Mouse (Mus musculus): Measurements from ENCODE around the gene Nlrx1.
"Not testable (repeated sequence)": the region's sequence is repeated elsewhere in the genome, so short reads cannot be mapped to it uniquely, and the experiment has no call there.

The Nlrx1 gene

DNA sequence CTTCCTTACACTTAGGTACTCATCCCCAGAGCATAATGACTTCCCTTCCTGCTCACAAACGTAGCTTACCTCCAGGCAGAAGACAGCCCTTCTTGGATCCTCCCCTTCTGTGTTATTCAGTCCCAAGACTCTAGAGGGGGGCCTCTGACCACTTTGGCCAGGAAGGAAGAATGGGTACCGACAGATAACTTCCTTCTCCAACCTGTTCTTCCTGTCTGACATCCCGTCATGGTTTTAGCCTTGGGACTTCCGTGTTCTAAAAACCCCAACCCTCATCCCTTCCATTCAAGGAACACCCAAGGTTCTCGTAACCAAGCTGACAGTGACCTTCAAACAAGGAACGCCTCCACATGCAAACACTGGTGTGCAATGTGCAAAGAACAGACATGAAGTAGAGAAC is at the start of gene Nlrx1:
Gene Nlrx1, minus strand, starts transcription at position 168 of the 400 bp plus-strand sequence.
- peak; percentile 48 for DNase-seq (ENCODE audit: low spot score)

DNA sequence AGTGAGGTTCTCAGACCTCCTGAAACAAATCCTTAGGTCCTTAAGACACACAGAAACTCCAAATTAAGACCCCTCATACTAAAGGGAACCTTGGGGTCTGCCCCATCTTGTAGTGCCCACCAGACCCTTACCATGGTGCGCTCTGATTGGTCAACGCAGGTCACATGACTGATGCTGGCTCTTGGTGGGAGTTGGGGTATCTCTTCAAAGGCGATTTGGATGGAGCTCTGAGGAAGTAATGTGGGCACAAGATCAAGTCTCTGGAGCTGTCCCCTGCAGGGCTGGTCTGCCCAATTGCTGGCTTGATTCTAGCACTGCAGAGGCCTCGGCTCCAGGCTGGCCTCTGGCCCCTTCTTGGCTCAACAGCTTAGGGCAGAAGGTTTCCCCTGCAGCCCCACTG is 49.1 kb upstream of the Nlrx1 start:
- DNase-seq (ENCODE audit: low spot score) = no peak

DNA sequence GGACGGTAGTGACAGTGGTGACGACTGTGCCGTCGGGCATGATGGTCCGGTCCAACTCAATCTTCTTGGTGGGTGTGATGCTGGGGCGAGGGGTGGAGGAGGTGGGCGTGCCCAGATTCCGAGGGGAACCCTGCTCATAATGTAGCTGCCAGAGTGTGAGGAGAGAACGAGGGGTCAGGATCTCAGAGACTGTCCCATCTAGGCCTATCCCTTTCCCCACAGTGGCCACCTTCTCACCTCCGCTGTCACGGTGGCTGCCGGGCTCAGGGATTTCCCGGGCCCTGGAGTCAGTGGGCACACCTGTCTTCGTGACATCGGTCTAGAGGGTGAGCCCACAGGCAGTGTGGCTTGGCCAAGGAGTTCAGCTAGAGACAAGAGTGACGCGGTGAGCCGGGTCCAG is 46.5 kb upstream of the Nlrx1 start:
- DNase-seq (ENCODE audit: low spot score) = no peak

DNA sequence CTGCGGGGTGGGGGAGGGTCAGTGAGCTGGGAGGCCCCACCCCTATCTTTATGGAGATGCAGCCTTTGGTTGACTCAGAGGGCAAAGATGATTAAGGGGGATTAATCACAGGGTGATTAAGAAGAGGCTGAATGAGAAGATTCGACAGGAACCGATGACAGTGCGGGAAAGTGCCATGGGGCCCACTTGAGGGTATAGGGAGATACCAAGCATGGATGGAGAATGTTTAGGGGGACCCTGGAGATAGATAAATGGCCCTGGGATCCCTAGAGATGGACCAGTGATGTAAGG is 45.8 kb upstream of the Nlrx1 start:
- no peak for DNase-seq (ENCODE audit: low spot score)

DNA sequence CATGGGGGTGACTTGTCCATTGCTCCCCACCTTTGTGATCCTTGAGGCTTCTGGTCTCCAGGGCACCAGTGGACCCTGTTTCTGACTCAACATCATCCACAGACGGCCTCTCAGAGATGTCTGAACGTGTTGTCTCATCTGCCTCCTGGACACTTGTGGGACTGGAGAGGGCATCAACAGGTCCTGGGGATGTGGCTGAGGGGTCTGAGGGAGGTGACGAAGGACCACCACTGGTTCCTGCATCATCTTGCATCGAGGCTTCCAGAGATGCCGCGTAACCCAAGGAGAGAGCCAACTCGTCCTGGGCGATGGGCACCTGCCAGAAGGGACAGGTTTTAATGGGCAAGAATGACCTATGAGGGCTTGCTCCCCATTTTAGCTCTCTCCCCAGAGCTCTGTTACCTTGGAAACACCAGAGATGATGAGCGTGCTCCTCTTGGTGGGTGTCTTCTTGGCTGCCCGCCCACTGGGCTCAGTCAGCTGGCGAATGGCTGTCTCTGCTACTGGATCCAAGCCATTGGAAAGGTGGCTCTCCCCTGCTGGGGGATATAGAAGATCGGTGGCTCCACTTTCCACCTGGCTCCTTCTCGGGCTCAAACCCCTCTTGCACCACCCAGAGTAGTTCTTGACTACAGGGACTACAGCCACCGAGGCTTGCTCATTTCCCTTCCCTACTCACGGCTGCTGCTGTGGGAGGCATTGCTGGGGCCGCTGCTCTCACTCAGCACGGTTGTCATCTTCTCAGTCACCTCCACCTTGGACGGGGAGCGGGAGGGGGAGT is 45.3 kb upstream of the Nlrx1 start:
- no peak for DNase-seq (ENCODE audit: low spot score)

DNA sequence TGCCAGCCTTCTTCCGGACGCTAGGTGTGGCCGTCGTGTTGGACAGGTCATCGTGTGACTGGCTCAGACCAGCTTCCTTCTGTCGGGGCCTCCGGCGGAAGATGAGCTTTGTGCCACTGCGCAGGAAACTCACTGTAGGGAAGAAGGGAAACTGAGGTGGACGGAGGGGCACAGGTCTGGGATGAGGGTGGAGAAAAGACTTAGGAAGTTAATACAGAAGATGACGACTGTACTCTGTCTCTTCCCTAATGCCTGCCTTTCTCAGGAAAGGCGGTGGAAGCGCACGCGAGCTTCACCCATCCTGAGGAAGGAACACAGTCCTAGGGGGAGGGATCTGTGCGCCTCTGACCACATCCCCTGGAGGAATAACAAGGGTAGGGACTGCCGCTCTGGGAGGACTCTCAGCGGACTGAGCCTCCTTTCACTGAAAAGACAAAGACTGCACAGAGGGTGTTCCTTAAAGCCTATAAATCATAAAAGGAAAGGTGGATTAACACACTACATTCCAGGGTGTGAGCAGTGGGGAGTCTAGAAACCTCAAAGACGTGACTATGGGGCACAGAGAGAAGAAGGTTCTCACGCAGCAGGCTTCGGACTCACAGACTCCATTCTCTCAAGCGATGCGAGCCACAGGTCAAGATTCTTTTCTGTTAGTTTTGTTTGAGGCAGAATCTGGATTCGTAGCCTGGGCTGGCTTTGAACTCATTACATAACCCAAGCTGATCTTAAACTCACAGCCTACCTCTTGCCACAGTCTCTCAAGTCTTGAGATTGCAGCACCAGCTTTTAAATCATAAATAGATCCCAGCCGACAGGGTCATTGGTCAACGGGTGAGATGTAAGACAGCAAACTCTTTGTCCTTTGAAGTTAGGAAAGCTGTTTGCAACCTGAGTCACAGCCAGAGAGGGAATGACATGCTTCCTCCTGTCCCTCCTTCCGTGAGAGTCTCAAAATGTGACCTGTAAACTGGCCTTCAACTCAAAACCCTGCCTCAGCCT is 43.0 kb upstream of the Nlrx1 start:
- peak; percentile 60 for DNase-seq (ENCODE audit: low spot score)

DNA sequence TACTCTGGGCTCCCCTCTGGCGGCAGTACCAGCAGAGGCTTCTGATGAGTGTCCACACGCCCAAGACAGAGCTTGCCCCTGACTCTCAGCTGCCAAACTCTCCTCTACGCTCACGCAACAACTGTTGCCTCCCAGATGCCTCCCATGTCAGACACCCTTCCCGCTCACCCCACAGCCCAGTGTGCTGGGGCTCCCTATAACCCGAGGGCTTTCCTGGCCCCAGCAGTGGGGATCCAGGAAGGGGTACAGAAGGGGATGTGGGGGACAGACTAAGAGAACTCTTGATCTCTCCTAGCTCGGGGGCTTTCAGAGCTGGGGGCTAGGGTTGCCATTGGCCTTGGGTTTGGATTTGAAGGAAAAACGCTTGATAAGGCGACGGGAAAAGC is 42.3 kb upstream of the Nlrx1 start:
- no peak for DNase-seq (ENCODE audit: low spot score)

DNA sequence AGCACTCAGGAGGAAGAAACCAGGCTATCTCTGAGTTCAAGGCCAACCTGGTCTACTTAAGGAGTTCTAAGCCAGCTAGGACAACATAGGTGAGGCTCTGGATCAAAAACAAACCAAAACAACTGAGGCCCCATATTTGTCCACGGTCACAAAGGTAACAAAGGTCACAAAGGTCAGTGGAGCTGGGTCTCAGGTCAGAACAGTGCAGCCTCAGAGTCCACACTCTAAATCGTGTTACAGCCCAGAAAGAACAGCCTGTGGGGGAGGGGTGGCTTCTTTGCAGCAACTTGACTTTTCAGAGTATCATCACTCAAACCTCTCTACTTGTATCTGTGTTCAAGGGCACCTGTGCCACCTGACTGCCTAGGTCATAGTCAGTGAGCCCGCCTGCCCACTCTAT is 41.4 kb upstream of the Nlrx1 start:
- DNase-seq (ENCODE audit: low spot score) = no peak

DNA sequence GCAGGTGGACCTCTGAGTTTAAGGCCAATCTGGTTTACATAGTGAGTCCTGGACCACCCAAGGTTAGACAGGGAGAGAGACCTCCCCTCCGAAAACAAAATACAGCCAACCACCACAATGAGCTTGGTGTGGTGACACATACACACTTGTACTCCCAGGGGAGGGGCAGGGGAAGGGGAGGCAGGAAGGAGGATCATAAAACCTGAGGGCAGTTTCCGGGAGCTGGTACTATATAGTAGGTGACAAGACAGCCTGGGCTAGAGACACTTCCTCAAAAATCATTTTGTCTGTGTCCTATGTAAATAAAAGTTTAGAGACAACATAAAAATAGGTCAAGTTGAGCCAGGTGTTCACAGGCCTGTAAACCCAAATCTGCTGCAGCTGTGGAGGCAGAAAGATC is 38.8 kb upstream of the Nlrx1 start:
- no peak for DNase-seq (ENCODE audit: low spot score)

DNA sequence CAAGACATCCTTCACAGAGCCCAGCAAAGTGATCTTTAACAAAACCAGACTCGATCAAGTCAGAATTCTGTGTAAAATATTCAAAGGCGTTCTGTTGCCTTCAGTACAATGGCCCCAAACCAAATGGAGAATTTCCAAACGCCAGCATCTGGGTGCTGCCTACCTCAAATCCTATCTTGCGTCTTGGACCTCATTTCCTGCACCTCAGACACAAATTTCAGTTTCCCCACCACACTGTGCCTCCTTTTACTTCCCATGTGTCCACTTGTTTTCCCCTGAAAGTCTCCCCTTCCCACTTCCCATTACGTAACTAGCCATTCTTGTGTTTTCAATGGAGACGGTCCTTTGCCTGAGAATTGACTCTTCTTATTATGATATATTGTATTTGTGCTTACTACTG is 38.1 kb upstream of the Nlrx1 start:
- no peak for DNase-seq (ENCODE audit: low spot score)

DNA sequence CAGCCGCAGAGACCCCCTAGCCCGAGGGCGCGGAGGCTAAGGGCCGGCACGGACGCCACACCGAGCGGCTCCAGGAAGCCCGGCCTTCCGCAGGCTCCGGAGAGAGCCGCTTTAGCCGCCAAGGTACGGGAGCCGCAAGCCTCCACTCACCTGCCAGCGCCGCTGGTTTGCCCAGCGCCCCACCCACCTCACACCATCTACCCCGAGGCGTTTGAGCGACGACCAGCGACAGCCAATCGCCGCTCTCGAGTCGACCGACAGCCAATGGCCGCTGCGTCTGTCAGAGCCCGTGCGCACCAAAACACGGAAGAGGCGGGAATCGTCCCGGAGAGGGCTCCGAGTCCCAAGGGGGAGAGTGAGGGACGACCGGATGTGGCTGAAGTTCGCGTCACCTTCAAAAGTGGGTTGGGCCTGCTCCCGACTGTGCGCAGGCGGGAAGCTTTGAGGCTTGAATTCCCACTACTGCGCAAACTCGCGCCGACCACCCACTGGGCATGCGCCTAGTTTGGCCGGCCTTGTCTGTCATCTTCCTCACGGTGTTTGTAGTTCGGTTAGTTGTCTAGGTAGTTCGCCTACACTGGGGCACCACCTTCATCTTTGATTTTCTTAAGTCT is 37.2 kb upstream of the Nlrx1 start, which contains the start of gene Hinfp:
Gene Hinfp, minus strand, starts transcription at position 206 of the 614 bp plus-strand sequence.
- peak; percentile 100 for DNase-seq (ENCODE audit: low spot score)

DNA sequence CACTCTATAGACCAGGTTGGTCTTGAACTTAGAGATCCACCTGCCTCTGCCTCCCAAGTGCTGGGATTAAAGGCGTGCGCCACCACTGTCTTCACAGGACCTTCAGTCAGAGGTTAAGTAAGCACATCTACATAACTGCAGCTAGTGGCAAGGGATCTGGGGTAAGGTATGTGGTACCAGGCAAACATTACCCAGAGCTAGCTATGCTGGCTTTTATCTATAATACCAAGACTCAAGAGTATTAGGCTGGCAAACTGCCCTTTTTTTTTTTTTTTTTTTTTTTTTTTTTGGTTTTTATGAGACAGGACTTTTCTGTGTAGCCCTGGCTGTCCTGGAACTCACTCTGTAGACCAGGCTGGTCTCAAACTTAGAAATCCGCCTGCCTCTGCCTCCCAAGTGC is 31.6 kb upstream of the Nlrx1 start:
- not testable (repeated sequence) for DNase-seq (ENCODE audit: low spot score)

DNA sequence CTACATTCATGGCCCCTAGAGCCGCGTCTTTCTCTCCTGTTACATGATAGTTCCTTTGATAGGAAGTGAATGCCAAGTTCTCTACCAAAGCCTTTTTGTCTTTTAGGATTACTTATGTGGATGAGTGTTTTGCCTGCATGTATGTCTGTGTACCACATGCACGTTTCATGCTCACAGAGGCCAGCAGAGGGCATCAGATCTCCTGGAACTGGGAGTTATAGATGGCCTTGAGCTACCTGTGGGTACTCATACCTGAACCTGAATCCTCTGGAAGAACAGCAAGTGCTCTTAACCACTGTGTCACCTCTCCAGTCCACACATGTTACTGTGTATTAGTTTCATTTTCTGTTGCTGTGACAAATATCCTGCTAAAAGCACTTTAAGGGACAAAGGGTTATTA is 24.1 kb upstream of the Nlrx1 start:
- DNase-seq (ENCODE audit: low spot score) = peak; percentile 61

DNA sequence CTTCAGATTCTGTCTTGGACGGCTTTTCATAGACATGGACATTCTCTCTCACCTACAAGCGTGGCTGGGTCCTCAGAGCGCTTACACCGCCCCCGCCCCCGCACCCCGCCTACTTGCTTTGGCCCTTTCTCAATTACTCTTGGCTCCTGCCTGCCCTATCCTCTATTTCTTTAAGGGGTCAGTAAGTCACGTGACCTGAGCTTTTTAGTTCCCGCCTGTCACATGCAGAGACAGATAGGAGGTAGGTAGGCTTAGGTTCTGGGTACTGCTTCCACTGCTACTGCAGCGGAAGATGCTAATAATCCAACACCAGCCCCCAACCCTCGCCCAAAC is 20.5 kb upstream of the Nlrx1 start:
- DNase-seq (ENCODE audit: low spot score) = no peak

DNA sequence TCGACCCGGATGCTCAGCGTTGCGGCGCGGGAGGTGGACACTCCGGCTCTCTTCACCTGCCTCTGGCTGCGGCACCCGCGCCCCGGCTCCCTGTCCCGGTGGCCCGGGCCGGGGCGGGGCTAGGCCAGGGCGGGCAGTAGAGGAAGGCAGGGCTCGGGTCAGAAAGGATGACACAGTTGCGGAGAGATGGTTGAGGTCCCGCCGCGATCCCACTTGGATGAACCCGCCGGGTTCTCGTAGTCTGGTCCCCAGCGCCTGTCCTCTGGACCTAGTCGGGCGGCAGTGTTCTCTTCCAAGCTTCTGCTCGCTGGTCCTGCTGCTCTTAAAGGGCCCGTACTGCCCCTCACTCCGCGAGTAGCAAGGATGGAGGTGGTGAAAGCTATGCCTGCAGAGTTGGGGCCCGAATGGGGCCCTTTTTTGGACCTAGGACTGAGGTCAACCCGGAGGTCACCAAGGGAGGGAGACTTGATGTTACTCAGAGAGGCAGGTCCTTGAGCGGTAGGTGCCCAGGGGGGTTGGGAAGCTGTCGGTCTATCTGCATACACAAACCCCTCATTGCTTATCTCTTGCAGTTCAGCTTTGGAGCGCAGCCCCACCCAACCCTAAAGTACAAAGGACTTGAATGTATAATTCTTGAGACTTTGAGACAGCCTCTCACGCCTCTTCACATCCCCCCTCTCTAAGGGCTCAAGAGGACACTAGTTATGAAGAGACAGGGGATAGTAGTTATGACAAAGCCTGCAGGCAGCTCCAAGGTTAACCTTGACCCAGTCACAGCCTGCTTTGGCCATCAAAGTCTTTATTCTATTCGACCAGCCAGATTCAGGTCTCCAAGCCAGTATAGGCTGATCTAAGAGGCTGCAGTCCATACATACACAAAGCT is 19.9 kb upstream of the Nlrx1 start, which contains the start of gene Abcg4:
Gene Abcg4, minus strand, starts transcription at position 540 of the 883 bp plus-strand sequence.
- no peak for DNase-seq (ENCODE audit: low spot score)

DNA sequence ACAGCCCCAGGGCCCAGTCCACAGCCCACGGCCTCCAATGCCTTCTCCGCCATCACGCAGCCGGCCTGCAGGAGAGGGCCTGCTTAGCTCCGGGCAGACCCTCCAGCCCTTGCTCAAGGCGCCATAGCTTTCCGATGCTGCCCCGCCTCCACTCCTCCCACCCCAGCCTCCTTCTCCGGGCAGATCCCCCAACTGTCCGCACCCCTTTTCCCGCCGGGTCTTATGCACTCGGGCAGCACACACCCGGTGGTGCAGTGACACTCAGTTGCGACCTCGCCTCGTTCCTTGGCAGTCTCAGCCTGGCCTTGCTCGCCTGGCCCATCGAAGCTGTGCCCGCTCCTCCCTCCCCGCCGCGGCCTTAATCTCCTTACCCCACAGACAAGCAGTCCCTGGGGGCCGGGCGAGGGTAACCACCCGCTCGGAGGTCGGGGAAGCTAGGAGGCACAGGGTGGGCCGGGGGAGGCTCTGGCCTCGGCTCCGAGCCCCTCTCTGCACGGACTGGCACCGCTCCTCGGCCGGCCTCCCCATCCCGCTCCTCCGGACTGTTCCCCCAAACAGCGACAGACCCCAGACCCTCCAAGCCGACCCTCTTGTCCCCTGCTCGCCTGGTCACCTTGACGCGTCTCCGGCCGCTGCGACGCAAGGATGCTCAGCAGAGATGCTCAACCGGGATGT is 19.1 kb upstream of the Nlrx1 start:
- no peak for DNase-seq (ENCODE audit: low spot score)

DNA sequence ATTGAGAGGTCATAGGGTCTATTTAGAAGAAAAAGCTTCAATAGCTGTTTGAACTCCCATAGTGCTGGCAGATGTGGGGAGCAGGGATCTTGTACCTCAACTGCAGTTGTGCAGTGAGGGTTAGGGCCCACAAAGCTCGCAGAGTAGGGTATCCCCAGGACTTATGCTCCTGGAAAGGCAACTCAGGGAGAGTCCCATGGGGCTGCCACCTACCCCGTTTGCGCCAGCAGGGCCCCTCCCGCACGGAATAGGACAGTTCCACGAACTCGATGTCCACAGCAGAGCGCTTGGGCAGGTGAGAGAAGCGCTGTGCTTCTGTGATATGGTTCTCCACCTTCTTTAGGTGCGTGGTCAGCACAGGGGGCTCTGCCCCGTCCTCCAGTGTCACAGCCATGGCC is 18.6 kb upstream of the Nlrx1 start:
- DNase-seq (ENCODE audit: low spot score) = no peak

DNA sequence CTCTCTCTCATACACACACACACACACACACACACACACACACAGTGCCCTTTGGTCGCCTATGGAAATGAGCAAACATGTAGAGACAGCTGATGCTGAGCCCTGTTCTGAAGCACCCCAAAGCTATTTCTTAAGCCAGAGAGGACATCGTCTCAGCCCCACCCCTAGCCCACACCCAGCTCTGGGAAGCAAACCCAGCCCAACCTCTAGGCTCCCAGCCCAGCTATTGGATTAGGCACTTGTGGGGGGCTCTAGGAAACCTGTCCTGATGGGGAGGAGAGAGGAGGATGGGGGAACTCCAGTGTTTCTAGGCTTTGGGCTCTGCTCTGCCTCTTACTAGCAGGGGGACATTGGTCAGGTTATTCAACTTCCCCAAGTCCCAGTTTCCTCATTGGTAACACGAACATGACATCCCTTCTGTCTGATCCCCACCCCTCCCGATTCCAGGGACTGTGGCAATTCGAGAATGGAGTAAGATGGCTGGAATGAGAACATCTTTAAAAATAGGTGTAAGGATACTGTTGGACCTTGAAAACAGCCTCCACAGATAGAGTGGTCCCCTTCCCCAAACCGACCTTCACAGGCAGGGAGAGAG is 18.0 kb upstream of the Nlrx1 start:
- no peak for DNase-seq (ENCODE audit: low spot score)

DNA sequence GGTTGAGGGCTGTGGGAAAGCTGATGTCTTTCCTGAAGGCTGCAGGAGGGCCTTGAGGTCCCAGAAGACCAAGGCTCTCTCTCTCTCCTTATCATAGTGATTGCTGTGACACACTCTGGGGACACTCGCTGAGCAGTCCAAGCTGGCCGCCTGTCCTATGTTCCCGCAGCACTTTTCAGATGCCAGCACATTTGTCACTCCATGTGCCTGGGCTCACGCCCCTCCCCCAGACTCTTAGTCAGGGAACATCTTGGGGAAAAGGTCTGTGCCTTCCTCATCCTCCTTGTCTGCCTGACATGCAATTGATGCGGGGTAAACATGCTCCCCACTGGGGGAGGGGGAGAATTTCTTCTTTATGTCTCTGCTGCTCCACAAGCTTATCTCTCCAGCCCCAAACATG is 14.8 kb upstream of the Nlrx1 start:
- no peak for DNase-seq (ENCODE audit: low spot score)

DNA sequence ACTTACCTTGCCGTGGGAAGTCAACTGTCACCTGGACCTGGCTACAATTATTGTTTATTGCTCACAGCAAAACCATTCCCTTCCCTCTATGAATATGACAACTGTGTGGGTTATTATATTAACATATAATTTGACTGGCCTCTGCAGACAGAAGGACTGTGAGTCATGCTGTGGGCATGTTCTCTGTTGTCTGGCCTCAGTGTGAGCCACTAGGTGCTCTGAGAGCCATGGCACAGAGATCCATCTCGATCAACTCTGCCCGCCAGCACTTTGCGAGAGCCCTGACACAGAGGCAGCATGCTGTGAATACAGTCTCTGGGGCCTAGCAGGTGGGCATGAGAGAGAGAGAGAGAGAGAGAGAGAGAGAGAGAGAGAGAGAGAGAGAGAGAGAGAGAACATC is 1.6 kb upstream of the Nlrx1 start:
- DNase-seq (ENCODE audit: low spot score) = no peak

DNA sequence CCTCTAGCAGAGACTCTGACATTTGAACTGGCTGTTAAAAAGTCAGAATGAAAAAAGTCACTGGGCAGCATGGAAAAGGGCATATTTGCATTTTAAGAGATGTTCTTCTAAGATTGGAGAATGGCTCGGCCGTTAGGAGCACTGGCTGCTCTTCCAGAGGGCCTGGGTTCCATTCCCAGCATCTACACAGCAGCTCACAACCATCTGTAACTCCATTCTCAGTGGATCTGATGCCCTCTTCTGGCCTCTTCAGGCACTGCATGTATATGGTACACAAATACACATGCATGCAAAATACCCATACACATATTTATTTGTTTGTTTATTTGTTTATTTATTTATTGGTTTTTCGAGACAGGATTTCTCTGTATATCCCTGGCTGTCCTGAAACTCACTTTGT is 678 bp upstream of the Nlrx1 start:
- no peak for DNase-seq (ENCODE audit: low spot score)

Data from lung, postnatal 25 days (tissue).